Mouse (Mus musculus) embryonic facial prominence, embryonic 12.5 days (tissue): ENCODE results near the gene Kcnh1. TPM values are rescaled to one million over a fixed set of nuclear protein-coding genes. Genes with fewer than 3 reads are reported as not detected.

Experiments used
- ATAC-seq: fragments of 200-750 bp; cut with Nextera tagmentation; 2 replicates; pipeline ENCODE4 v1.8.0; 2017; ENCODE audit not compliant: insufficient number of reproducible peaks, insufficient read depth, low FRiP score, low TSS enrichment
- H3K27ac ChIP-seq: fragments of 300-500 bp; sonication (generic); 2 replicates; pipeline ENCODE4 v1.5.1; 2016; ENCODE audit warnings: mild to moderate bottlenecking
- H3K27me3 ChIP-seq: fragments of 300-500 bp; sonication (generic); 2 replicates; pipeline ENCODE4 v1.6.1; 2016; ENCODE audit warnings: mild to moderate bottlenecking, moderate library complexity
- H3K36me3 ChIP-seq: fragments of 300-500 bp; sonication (generic); 2 replicates; pipeline ENCODE4 v1.6.1; 2016; ENCODE audit warnings: mild to moderate bottlenecking
- H3K4me1 ChIP-seq: fragments of 300-500 bp; sonication (generic); 2 replicates; pipeline ENCODE4 v1.6.1; 2016
- H3K4me2 ChIP-seq: fragments of 300-500 bp; sonication (generic); replicated peaks from 2 replicates; pipeline ENCODE4 v1.6.1; 2016; ENCODE audit warnings: mild to moderate bottlenecking, moderate library complexity
- H3K4me3 ChIP-seq: fragments of 300-500 bp; sonication (generic); 2 replicates; pipeline ENCODE4 v1.5.1; 2016; ENCODE audit warnings: mild to moderate bottlenecking
- H3K9ac ChIP-seq: fragments of 300-500 bp; sonication (generic); 2 replicates; pipeline ENCODE4 v1.6.1; 2016; ENCODE audit warnings: mild to moderate bottlenecking, moderate library complexity
- H3K9me3 ChIP-seq: fragments of 300-500 bp; sonication (generic); 2 replicates; pipeline ENCODE4 v1.6.1; 2016; ENCODE audit warnings: mild to moderate bottlenecking, moderate library complexity
- WGBS: fragments of 180-500 bp; shearing (Covaris S2); methylation state at CpG from one replicate; pipeline ENCODE4 v1.1.7; 2016; 5-methylcytosine and 5-hydroxymethylcytosine counted together
- polyA plus RNA-seq: library from polyadenylated mRNA; unstranded; fragments of >200 nt; fragmentation: Nextera tagmentation; extraction: Ambion mirVana; gene quantifications from 2 replicates; pipeline ENCODE4 v1.2.1, GENCODE M21; 2016

Kcnh1 gene
- polyA plus RNA-seq, 1 experiment from 2014 or later, result 0.90 TPM

GRCm38 (mm10) chr1:192519713-192520112 is 329.1 kb downstream of the Kcnh1 start:
- Histone ChIP-seq H3K9ac (no peak overlapping the region), H3K4me1 (no peaks in the 10 kb centered on the region), H3K9me3 (no peaks in the 10 kb centered on the region), H3K27me3 (no peaks in the 10 kb centered on the region), H3K36me3 (no peaks in the 10 kb centered on the region), H3K4me2 (no peak overlapping the region), H3K4me3 (no peak overlapping the region), H3K27ac (no peak overlapping the region)
- no peak for ATAC-seq
- WGBS, result 86% methylated on average over 1 of the region's 1 CpGs

- no peaks in the 10 kb centered on the region for H3K4me1 ChIP-seq
- H3K9me3 ChIP-seq, result no peaks in the 10 kb centered on the region
- H3K36me3 ChIP-seq, result no peaks in the 10 kb centered on the region
- H3K27ac ChIP-seq, result no peak overlapping the region
- no peak overlapping the region for H3K4me3 ChIP-seq
- 46% methylated on average over 13 of the region's 13 CpGs for WGBS
- ATAC-seq, result no peak
- no peak overlapping the region for H3K9ac ChIP-seq
- no peaks in the 10 kb centered on the region for H3K27me3 ChIP-seq
- no peak overlapping the region for H3K4me2 ChIP-seq
These were observed 330.4 kb downstream of the Kcnh1 start for GRCm38 (mm10) chr1:192520836-192521435.

- no peak for ATAC-seq
- Histone ChIP-seq H3K36me3 (no peaks in the 10 kb centered on the region), H3K27me3 (no peaks in the 10 kb centered on the region), H3K4me1 (no peaks in the 10 kb centered on the region), H3K9ac (no peak overlapping the region), H3K9me3 (no peaks in the 10 kb centered on the region), H3K27ac (no peak overlapping the region), H3K4me3 (no peak overlapping the region), H3K4me2 (no peak overlapping the region)
- WGBS, result 57% methylated on average over 12 of the region's 12 CpGs
These were observed 332.0 kb downstream of the Kcnh1 start for GRCm38 (mm10) chr1:192522376-192523178.

- no peaks in the 10 kb centered on the region for H3K4me1 ChIP-seq
- H3K9me3 ChIP-seq, result no peaks in the 10 kb centered on the region
- no peak for ATAC-seq
- no peaks in the 10 kb centered on the region for H3K36me3 ChIP-seq
- no peak overlapping the region for H3K27ac ChIP-seq
- H3K27me3 ChIP-seq, result no peaks in the 10 kb centered on the region
- H3K4me2 ChIP-seq, result no peak overlapping the region
- H3K9ac ChIP-seq, result no peak overlapping the region
- H3K4me3 ChIP-seq, result no peak overlapping the region
- WGBS, result 75% methylated on average over 14 of the region's 14 CpGs
These were observed 335.3 kb downstream of the Kcnh1 start for GRCm38 (mm10) chr1:192525711-192526350.

GRCm38 (mm10) chr1:192531490-192532146 is 341.0 kb downstream of the Kcnh1 start:
- no peak overlapping the region for H3K9ac ChIP-seq
- ATAC-seq, result no peak
- no peak overlapping the region for H3K4me3 ChIP-seq
- no peaks in the 10 kb centered on the region for H3K4me1 ChIP-seq
- H3K27ac ChIP-seq, result no peak overlapping the region
- H3K27me3 ChIP-seq, result no peaks in the 10 kb centered on the region
- no peak overlapping the region for H3K4me2 ChIP-seq
- H3K9me3 ChIP-seq, result no peaks in the 10 kb centered on the region
- no peaks in the 10 kb centered on the region for H3K36me3 ChIP-seq
- 75% methylated on average over 2 of the region's 2 CpGs for WGBS

GRCm38 (mm10) chr1:192532212-192532611 is 341.6 kb downstream of the Kcnh1 start:
- Histone ChIP-seq H3K27me3 (no peaks in the 10 kb centered on the region), H3K4me2 (no peak overlapping the region), H3K4me1 (0 out of 2 replicates have a peak, but pooled peaks cover 2% of the 10 kb centered on the region), H3K4me3 (no peak overlapping the region), H3K36me3 (no peaks in the 10 kb centered on the region), H3K9me3 (no peaks in the 10 kb centered on the region), H3K27ac (no peak overlapping the region), H3K9ac (no peak overlapping the region)
- 47% methylated on average over 2 of the region's 2 CpGs for WGBS
- ATAC-seq, result no peak

- Histone ChIP-seq H3K4me3 (no peak overlapping the region), H3K4me1 (0 out of 2 replicates have a peak, but pooled peaks cover 4% of the 10 kb centered on the region), H3K27me3 (no peaks in the 10 kb centered on the region), H3K36me3 (no peaks in the 10 kb centered on the region), H3K9me3 (no peaks in the 10 kb centered on the region), H3K4me2 (no peak overlapping the region), H3K27ac (no peak overlapping the region), H3K9ac (no peak overlapping the region)
- no peak for ATAC-seq
These were observed 342.4 kb downstream of the Kcnh1 start for GRCm38 (mm10) chr1:192533016-192533415.

GRCm38 (mm10) chr1:192536440-192536839 is 345.9 kb downstream of the Kcnh1 start:
- H3K27ac ChIP-seq, result no peak overlapping the region
- no peaks in the 10 kb centered on the region for H3K36me3 ChIP-seq
- H3K9me3 ChIP-seq, result no peaks in the 10 kb centered on the region
- WGBS, result 50% methylated on average over 1 of the region's 1 CpGs
- H3K9ac ChIP-seq, result no peak overlapping the region
- no peak overlapping the region for H3K4me3 ChIP-seq
- H3K4me2 ChIP-seq, result no peak overlapping the region
- H3K27me3 ChIP-seq, result no peaks in the 10 kb centered on the region
- no peak for ATAC-seq
- H3K4me1 ChIP-seq, result 0 out of 2 replicates have a peak, but pooled peaks cover 4% of the 10 kb centered on the region

GRCm38 (mm10) chr1:192537169-192537568 is 346.6 kb downstream of the Kcnh1 start:
- ATAC-seq, result no peak

GRCm38 (mm10) chr1:192542093-192542492 is 351.5 kb downstream of the Kcnh1 start:
- H3K9ac ChIP-seq, result no peak overlapping the region
- no peaks in the 10 kb centered on the region for H3K27me3 ChIP-seq
- 0 out of 2 replicates have a peak, but pooled peaks cover 4% of the 10 kb centered on the region for H3K4me1 ChIP-seq
- ATAC-seq, result no peak
- no peaks in the 10 kb centered on the region for H3K36me3 ChIP-seq
- H3K4me2 ChIP-seq, result no peak overlapping the region
- no peak overlapping the region for H3K4me3 ChIP-seq
- H3K9me3 ChIP-seq, result no peaks in the 10 kb centered on the region
- no peak overlapping the region for H3K27ac ChIP-seq
- 71% methylated on average over 2 of the region's 2 CpGs for WGBS

More at GRCm38 (mm10) chr1:192537169-192537568, 346.6 kb downstream of the Kcnh1 start:
- Histone ChIP-seq H3K4me1 (0 out of 2 replicates have a peak, but pooled peaks cover 4% of the 10 kb centered on the region), H3K4me3 (no peak overlapping the region), H3K36me3 (no peaks in the 10 kb centered on the region), H3K4me2 (no peak overlapping the region), H3K27ac (no peak overlapping the region), H3K9me3 (no peaks in the 10 kb centered on the region), H3K9ac (no peak overlapping the region), H3K27me3 (no peaks in the 10 kb centered on the region)
- 59% methylated on average over 7 of the region's 7 CpGs for WGBS

GRCm38 (mm10) chr1:192543686-192544085 is 353.1 kb downstream of the Kcnh1 start:
- Histone ChIP-seq H3K4me2 (no peak overlapping the region), H3K9ac (no peak overlapping the region), H3K9me3 (no peaks in the 10 kb centered on the region), H3K4me1 (no peaks in the 10 kb centered on the region), H3K36me3 (no peaks in the 10 kb centered on the region), H3K4me3 (no peak overlapping the region), H3K27ac (no peak overlapping the region), H3K27me3 (no peaks in the 10 kb centered on the region)
- ATAC-seq, result no peak
- 83% methylated on average over 4 of the region's 4 CpGs for WGBS
